Mouse (Mus musculus) monocyte, adult 5-6 weeks (primary cell): Measurements from ENCODE around the gene Adgrf4. TPM values are rescaled to one million over a fixed set of nuclear protein-coding genes. Genes with fewer than 3 reads are reported as not detected.

ENCODE experiments used
- ATAC-seq: fragments of 153-309, 156-312 bp; replicated peaks from 2 replicates; pipeline ENCODE4 v1.8.0; 2017; ENCODE audit warnings: mild to moderate bottlenecking; ENCODE audit not compliant: low TSS enrichment, insufficient number of reproducible peaks, severe bottlenecking, poor library complexity, low FRiP score
- total RNA-seq: library from RNA; stranded (forward); fragments of 200-1000, 200-491, 200-594 nt; gene quantifications from 3 replicates; pipeline ENCODE4 v1.2.3, GENCODE M21; 2017

The Adgrf4 gene
- 0.29 TPM in 1 of 3 replicates, not detected in the others for total RNA-seq

- no peak for ATAC-seq
These were observed at the start of gene Adgrf4 for GRCm38 (mm10) chr17:42692136-42692535. TSS of gene Adgrf4 (minus strand) at chr17:42692284.

- ATAC-seq = no peak
These were observed 49.7 kb upstream of the Adgrf4 start, which contains the start of gene Adgrf2 for GRCm38 (mm10) chr17:42741801-42742217. TSS of gene Adgrf2 (minus strand) at chr17:42742179.

GRCm38 (mm10) chr17:42738794-42739193 is 46.7 kb upstream of the Adgrf4 start:
- no peak for ATAC-seq

DNA sequence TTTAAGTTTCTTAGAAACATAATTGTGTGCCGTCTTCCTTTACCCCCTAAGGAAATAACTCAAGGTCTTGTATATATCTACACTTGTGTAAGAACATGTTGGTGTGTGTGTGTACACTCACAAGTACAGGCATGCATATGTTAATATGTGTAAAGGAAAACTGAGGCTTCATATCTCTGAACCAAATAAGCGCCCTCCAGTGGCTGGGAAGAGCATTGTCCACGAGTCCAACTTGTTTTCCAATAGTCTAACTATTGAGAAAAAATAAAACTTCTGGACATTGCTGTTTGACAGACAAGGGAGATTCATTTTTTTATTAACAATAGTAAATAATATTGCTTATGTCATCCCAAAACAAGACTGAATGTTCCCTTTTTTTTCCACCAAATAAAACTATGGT is 25.1 kb upstream of the Adgrf4 start:
- no peak for ATAC-seq

DNA sequence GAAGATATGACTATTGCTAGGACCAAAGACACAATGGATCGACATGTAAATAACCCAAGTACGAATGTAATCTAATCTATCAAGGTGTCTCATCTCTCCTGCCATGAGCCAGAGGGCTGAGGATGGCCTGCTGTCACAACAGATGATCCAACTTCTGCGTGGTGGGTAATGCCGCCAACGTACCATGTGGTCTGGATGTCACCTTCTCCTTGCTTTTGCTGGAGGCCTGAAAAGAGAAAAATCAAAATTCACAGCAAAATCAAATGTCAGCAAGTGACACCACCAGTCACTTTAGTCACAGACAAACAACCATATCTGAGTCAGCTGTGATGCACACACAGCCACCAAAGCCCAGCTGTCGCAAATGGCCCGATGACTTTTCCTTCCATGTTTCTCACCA is 22.9 kb upstream of the Adgrf4 start:
- ATAC-seq = no peak

DNA sequence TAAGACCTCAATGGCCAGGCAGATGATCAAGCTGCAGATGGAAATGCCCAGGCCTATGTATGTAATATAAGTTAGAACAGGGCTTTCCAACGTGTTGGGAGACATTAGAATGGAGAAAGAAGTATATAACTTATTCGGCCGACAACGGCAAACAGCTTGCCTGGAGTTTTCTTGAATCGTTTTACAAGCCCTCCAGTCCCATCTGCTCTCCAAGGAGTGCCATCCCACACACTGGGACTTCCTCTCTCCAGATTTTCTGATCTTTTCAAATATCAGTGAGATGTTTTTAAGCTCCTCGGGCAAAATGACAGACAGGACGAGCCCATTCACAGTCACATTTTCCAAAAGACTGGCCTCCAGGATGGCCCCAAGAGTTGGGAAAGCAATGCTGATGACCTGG is 18.6 kb upstream of the Adgrf4 start:
- no peak for ATAC-seq

DNA sequence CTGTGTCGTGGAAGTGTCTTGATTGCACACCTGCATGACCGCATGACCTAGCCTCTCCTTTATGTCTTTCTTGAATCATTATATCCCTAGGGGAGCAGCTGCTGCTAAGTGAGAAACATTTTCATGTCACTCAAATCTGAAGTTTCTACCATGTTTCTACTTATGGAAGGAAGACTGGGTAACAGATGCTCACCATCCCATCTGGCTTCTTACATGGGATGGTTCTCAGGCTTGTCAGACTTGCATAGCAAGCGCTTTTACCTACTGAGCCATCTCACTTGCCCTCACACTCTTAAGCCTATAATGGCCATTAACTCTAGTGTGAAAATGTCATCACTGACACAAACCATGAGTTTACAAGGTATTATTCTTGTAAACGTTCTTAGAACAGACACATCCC is 13.5 kb upstream of the Adgrf4 start:
- no peak for ATAC-seq

DNA sequence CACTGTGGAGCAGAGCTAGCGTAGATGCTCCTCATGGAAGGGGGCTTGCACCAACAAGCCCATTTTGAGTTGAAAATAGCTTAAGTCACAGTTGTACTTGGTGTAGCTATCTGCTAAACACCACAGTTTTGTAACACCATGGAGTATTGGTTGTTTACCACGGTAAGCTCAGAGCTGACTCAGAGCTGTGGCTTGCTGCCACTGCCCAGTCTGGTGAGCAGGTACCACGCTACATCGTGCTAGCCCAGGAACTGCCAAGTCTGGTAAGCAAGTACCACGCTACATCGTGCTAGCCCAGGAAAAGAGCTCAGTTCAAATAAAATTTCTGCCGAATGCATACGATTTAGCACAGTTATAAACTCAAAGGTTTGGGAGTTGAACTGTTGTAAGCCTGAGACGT is 10.1 kb upstream of the Adgrf4 start:
- no peak for ATAC-seq

DNA sequence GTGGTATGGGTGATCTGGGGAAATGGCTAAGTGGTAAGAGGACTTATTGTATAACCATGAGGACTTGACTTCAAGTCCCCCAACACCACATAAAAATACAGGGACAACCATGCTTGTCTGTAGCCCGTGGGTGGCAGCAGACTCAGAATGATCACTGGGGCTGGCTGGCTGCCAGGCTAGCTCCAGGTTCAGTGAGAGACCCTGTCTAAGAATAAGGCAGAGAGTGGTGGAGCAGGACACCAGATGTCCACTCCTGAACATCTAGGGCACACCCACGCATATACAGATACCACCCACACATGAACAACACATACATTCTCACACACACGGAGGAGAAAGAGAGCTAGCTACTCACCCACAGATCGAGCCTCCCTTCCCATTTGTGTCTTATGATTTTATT is 2.6 kb upstream of the Adgrf4 start:
- ATAC-seq = no peak

- no peak for ATAC-seq
These were observed 1.6 kb downstream of the Adgrf4 start for GRCm38 (mm10) chr17:42690531-42690930.

DNA sequence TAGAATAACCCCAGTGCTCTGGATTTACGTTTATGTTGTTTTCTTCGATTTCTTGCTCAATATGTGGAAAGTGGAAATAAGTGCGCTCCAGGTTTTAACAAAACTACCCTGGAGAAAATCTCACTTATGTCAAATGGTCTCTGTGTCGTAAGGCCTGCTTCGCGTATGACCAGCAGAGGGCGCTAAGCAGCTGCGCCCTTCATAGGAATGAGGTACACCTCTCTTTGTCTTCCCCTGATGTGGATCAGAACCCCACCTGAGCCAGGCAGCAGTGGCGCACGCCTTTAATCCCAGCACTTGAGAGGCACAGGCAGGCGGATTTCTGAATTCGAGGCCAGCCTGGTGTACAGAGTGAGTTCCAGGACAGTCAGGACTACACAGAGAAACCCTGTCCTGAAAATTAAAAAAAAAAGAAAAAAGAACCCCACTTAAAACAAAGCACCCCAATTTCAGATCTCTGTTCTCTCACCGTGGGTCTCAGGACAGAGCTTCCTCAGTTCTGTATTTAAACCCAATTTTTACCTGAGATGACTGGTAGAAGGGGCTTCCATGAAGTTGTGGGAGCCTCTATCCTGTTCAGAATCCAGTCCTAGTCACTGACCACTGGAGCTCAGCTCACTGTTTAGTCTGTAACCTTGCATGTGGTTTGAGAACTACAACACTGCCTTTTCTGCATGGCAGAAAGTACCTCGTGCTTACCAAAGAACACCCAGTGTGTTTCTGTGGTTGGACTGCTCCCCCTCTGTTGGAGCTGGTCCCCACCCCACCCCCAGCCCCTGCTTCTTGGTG is 33.3 kb downstream of the Adgrf4 start:
- no peak for ATAC-seq

- no peak for ATAC-seq
These were observed 48.7 kb downstream of the Adgrf4 start for GRCm38 (mm10) chr17:42643416-42643815.

- ATAC-seq = no peak
These were observed 61.9 kb downstream of the Adgrf4 start for GRCm38 (mm10) chr17:42630206-42630605.

DNA sequence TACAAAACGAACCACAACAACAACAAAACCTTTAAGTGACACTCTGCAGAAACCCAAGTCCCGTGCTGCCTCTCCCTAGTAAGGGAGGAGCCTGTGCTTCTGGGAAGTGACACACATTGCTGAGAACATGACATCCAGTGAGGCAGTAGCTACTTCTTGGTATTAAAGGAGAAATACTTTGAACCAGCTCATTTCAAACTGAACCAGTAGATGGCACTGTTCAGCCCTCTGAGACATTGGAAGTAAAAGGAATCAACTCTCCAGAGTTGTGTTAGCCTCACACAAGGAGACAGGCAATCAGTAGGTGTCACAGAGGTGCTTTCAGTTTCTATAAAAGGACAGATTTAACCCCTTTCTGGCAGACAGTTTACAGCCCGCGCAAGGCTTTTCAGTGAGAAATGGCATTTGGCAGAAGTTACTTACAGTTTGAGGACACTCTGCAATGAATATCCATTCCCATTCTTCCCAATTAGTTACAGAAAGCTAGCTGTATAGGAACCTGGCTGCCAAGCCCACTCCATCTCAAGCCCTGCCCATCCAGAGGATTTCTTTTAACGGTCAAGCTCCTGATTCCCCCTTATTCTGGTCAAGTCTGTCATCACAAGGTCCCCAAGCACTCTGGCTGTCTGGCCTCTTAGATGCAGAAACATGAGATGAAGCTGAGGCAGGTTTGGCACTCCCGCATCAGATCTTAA is 78.9 kb downstream of the Adgrf4 start:
- ATAC-seq = no peak

GRCm38 (mm10) chr17:42611295-42611694 is 80.8 kb downstream of the Adgrf4 start, which contains the start of gene Opn5:
TSS of gene Opn5 (minus strand) at chr17:42611395.
- no peak for ATAC-seq

GRCm38 (mm10) chr17:42608270-42608669 is 83.8 kb downstream of the Adgrf4 start:
- ATAC-seq = no peak
